12 mouse cellular contexts compared by ENCODE assay signal in the genomic region with DNA sequence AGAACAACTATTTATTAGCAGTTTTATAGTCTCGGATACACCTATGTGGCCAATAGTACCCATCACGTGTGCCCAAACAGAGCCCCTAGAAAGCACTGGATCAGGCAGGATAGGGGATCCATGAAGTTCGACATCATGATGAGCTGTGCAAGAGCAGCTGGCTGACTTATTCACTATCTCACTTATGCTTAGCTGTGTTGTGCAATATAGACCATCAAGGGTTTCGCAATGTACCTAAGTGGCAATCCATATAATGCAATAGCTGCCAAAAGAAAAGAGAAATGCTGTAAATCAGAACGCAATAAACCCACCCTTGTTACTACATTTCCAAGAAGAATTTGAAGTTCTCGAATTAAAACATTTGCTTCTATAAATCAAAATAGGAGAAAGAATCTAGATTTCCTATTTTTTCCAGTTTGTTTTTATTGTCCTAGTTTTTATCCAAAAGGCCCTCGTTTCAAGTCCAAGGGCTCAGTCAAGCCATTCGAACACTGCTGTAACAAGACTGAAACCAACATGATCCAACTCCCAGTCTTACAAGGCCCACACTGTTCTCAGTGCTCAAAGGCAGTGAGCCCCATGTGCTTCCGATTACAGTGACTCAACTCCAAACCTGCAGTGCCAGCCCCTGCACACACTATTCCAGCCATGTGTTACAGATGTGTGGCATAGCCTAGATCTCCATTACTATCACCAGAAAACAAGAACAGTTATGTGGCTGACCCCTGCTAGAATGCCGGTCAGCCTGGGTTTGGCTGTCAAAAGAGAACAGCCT. TPM values are rescaled to one million over a fixed set of nuclear protein-coding genes. Genes with fewer than 3 reads are reported as not detected.
A peak's percentile ranks its signal among the peaks of the same experiment; 100 is the strongest.
DNase-seq lines count a peak whose midpoint lies in the region; ATAC-seq and TF ChIP-seq lines count a peak whose summit lies in the region.
"Had no signal": no experiment of that assay in that cellular context is flagged by ENCODE, and none has a peak within 500 bp of the region (broad histone marks: within the 10 kb centered on the region; RNA-seq: fewer than 3 reads in every experiment).

No protein-coding gene starts in this region.

- H3K4me3 ChIP-seq in lung, embryonic 14.5 days (ENCODE audit: low read depth, low read length): no peak overlapping the region
- H3K4me3 ChIP-seq in lung, adult 2 months (replicated peaks; ENCODE audit: extremely low read depth, low read depth, low read length): no peak overlapping the region

- H3K36me3 ChIP-seq in lung, embryonic 14.5 days (ENCODE audit: insufficient read depth): no peaks in the 10 kb centered on the region

- H3K27me3 ChIP-seq in lung, embryonic 14.5 days (ENCODE audit: insufficient read depth, low read length): no peaks in the 10 kb centered on the region

- H3K4me1 ChIP-seq in lung, embryonic 14.5 days (ENCODE audit: insufficient read depth): no peaks in the 10 kb centered on the region
- H3K4me1 ChIP-seq in lung, adult 2 months (ENCODE audit: control insufficient read depth, insufficient read depth, low read length): no peaks in the 10 kb centered on the region

- H3K9me3 ChIP-seq in lung, embryonic 14.5 days (ENCODE audit: low read depth, low read length): no peaks in the 10 kb centered on the region

- no peak for TF ChIP-seq CTCF in lung, embryonic 14.5 days (IDR thresholded peaks at IDR 0.05; ENCODE audit: low read depth)
- no peak for TF ChIP-seq CTCF in lung, adult 2 months (IDR thresholded peaks at IDR 0.05; ENCODE audit: insufficient read depth, low read length)

- no peak overlapping the region for H3K4me2 ChIP-seq in lung, embryonic 14.5 days

- no peak overlapping the region for H3K27ac ChIP-seq in lung, embryonic 14.5 days (ENCODE audit: low read depth)

- no peak for ATAC-seq in lung, embryonic 14.5 days (ENCODE audit: insufficient read depth)
- peak; percentile 99 for ATAC-seq in granulocyte monocyte progenitor cell, adult 5-6 weeks (replicated peaks; ENCODE audit: poor library complexity, severe bottlenecking)
- ATAC-seq in monocyte, adult 5-6 weeks (replicated peaks; ENCODE audit: insufficient number of reproducible peaks, low FRiP score, low TSS enrichment, poor library complexity, severe bottlenecking): peak; percentile 84

- DNase-seq in adrenal gland, postnatal 10 days: peak; percentile 5
- DNase-seq in adrenal gland, postnatal 14 days: no peak
- peak; percentile 75 for DNase-seq in lung, embryonic 14.5 days
- no peak for DNase-seq in lung, adult 2 months
- no peak for DNase-seq in thymus, postnatal 10 days (ENCODE audit: low spot score in 2 of 2)
- DNase-seq in kidney, postnatal 36 days: no peak
- DNase-seq: gastrocnemius, postnatal 10 days; kidney, postnatal 14 days; right cerebral cortex, postnatal 4 days had no signal

- WGBS in lung, embryonic 14.5 days: 75% methylated on average over 10 of the region's 10 CpGs
- WGBS in lung, adult 2 months: 70% methylated on average over 10 of the region's 10 CpGs

- H3K9ac ChIP-seq in lung, embryonic 14.5 days: no peak overlapping the region

- no peak for TF ChIP-seq POLR2A in lung, adult 2 months (IDR thresholded peaks at IDR 0.05; ENCODE audit: borderline replicate concordance, extremely low read depth, low read depth, low read length)

RNA-seq across cellular contexts. Expression of gene Musk, which starts 45.3 kb away (rescaled TPM):
- total RNA-seq in adrenal gland, postnatal 10 days (2021): 1 to 10 TPM in 1 of 2 experiments, under 1 TPM in 1; 0.96 to 2.8 TPM
- total RNA-seq in adrenal gland, postnatal 14 days (2021): 0.41 and 0.75 TPM in 2 replicates
- not detected in 2 replicates for polyA plus RNA-seq in lung, embryonic 14.5 days (2014; fragmentation: Nextera tagmentation; extraction: Ambion mirVana)
- polyA plus RNA-seq in lung, adult 2 months (2012; rRNA removed): 0.14 and 1.1 TPM in 2 replicates
- total RNA-seq in granulocyte monocyte progenitor cell, adult 5-6 weeks (2014; fragmentation: Nextera tagmentation): not detected in 2 replicates
- total RNA-seq in granulocyte monocyte progenitor cell, adult 5-6 weeks (2017): not detected in 2 replicates
- total RNA-seq in monocyte, adult 5-6 weeks (2017): not detected in 3 replicates
- total RNA-seq: MEL had no signal

Comparison
In these comparisons a context has a peak if more than half of its experiments do, and no peak if none do; other contexts are left out.
1. DNase-seq: peak in adrenal gland, postnatal 10 days (single experiment) and lung, embryonic 14.5 days (single experiment); none in adrenal gland, postnatal 14 days (single experiment), lung, adult 2 months (single experiment), thymus, postnatal 10 days (0 of 2) and kidney, postnatal 36 days (0 of 2).